ENCODE assay signal across 8 mouse cellular contexts in the genomic region with DNA sequence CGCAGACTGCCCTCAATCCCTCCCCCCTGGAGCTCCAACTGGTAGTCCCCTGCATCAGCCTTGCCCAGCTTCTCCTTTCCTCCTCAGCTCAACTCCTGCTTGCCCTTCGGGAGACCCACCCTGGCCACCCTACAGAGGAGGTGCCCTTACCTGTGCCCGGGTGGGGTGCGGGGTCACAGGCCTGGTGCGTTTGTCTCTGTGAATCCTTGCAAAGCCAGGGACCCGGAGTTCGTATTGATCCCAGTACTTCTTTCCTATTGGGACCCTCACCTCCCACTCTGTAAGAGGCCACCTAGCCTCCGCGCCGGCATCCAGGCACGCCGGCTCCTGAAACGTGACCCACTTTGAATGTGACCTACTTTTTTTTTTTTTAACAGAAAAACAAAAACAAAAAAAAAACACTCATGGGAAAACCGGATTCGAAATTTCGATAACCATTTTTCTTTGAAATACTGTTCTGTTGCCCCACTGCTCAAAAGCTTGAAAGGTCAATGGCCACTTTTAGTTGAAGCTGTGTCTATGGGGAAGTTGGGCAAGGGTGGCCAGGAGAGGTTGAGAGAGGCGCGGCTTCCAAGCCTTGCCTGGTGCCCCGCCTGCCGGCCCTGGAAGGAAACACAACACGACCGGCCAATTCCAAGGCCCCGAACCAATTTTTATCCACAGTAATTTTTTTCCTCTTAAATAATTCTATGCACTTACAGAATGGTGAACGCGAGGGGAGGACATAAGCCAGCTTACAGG. TPM values are rescaled to one million over a fixed set of nuclear protein-coding genes. Genes with fewer than 3 reads are reported as not detected.
DNase-seq lines count a peak whose midpoint lies in the region; ATAC-seq lines count a peak whose summit lies in the region.

No protein-coding gene starts in this region.

- peak overlapping the region; percentile 58 for H3K9ac ChIP-seq in forebrain, embryonic 15.5 days (replicated peaks)

- H3K9me3 ChIP-seq in forebrain, embryonic 15.5 days, result no peaks in the 10 kb centered on the region

- peak; percentile 45; the same call in 1 of the 2 replicates for ATAC-seq in cerebellum, adult (ENCODE audit: insufficient number of reproducible peaks, low FRiP score, low TSS enrichment)
- ATAC-seq in forebrain, embryonic 15.5 days (replicated peaks), result no peak

- DNase-seq in ES-CJ7 (ENCODE audit: low read depth, low spot score), result peak; percentile 55
- DNase-seq in heart, postnatal 36 days, result peak; percentile 76 to 81
- DNase-seq in layer of hippocampus, postnatal 10 days (ENCODE audit: low spot score in 2 of 2), result peak; percentile 64 to 74
- peak; percentile 85 for DNase-seq in lung, postnatal 14 days
- peak; percentile 78 for DNase-seq in ovary, postnatal 36 days (ENCODE audit: low spot score)
- peak; percentile 73 for DNase-seq in thymus, postnatal 4 days

- H3K27ac ChIP-seq in forebrain, embryonic 15.5 days (replicated peaks), result peak overlapping the region; percentile 92

- WGBS in forebrain, embryonic 15.5 days, result 1% methylated on average over 25 of the region's 25 CpGs

- peaks cover 26% of the 10 kb centered on the region for H3K4me1 ChIP-seq in forebrain, embryonic 15.5 days

- no peaks in the 10 kb centered on the region for H3K36me3 ChIP-seq in forebrain, embryonic 15.5 days

- intact Hi-C loops in heart, postnatal 36 days (cut with DNase I), result loop anchor here (1.0 to 5.0 kb wide), 10 partner anchors 29 to 425 kb away; no protein-coding TSS in a partner anchor

- peak overlapping the region; percentile 62 for H3K4me3 ChIP-seq in forebrain, embryonic 15.5 days

- H3K4me2 ChIP-seq in forebrain, embryonic 15.5 days (replicated peaks), result peak overlapping the region; percentile 97

- H3K27me3 ChIP-seq in forebrain, embryonic 15.5 days, result no peaks in the 10 kb centered on the region

RNA-seq across cellular contexts. Expression of gene Socs2, which starts 0.7 kb away (rescaled TPM):
- polyA plus RNA-seq in forebrain, embryonic 15.5 days (2015; fragmentation: Nextera tagmentation; extraction: Ambion mirVana), result 144 and 153 TPM in 2 replicates
- 10 to 100 TPM; 44.7 to 57.0 TPM for total RNA-seq in heart, postnatal 36 days (2021)
- 10 to 100 TPM; 73.9 to 75.7 TPM for total RNA-seq in layer of hippocampus, postnatal 10 days (2021)
